Mouse (Mus musculus): Measurements from ENCODE around the gene Cspg4.

Cspg4 gene

GRCm38 (mm10) chr9:56864832-56865231, at the start of gene Cspg4:
TSS of gene Cspg4 (plus strand) at chr9:56865033.
- no peak for DNase-seq (ENCODE audit: low read depth in 2 of 2, low spot score in 2 of 2)

GRCm38 (mm10) chr9:56824900-56825299, 39.9 kb upstream of the Cspg4 start:
- no peak for DNase-seq (ENCODE audit: low read depth in 2 of 2, low spot score in 2 of 2)

GRCm38 (mm10) chr9:56825476-56826213, 39.2 kb upstream of the Cspg4 start:
- no peak for DNase-seq (ENCODE audit: low read depth in 2 of 2, low spot score in 2 of 2)

- DNase-seq (ENCODE audit: low read depth in 2 of 2, low spot score in 2 of 2) = no peak
These were observed 36.7 kb upstream of the Cspg4 start for GRCm38 (mm10) chr9:56828146-56828545.

GRCm38 (mm10) chr9:56828841-56829240, 36.0 kb upstream of the Cspg4 start:
- no peak for DNase-seq (ENCODE audit: low read depth in 2 of 2, low spot score in 2 of 2)

- no peak for DNase-seq (ENCODE audit: low read depth in 2 of 2, low spot score in 2 of 2)
These were observed 34.7 kb upstream of the Cspg4 start for GRCm38 (mm10) chr9:56830162-56830561.

GRCm38 (mm10) chr9:56831904-56832303, 32.9 kb upstream of the Cspg4 start:
- DNase-seq (ENCODE audit: low read depth in 2 of 2, low spot score in 2 of 2) = no peak

- DNase-seq (ENCODE audit: low read depth in 2 of 2, low spot score in 2 of 2) = no peak
These were observed 31.9 kb upstream of the Cspg4 start for GRCm38 (mm10) chr9:56832900-56833299.

- no peak for DNase-seq (ENCODE audit: low read depth in 2 of 2, low spot score in 2 of 2)
These were observed 29.7 kb upstream of the Cspg4 start for GRCm38 (mm10) chr9:56835152-56835551.

- DNase-seq (ENCODE audit: low read depth in 2 of 2, low spot score in 2 of 2) = no peak
These were observed 24.1 kb upstream of the Cspg4 start for GRCm38 (mm10) chr9:56840721-56841120.

GRCm38 (mm10) chr9:56841864-56842263, 23.0 kb upstream of the Cspg4 start:
- DNase-seq (ENCODE audit: low read depth in 2 of 2, low spot score in 2 of 2) = no peak

GRCm38 (mm10) chr9:56842303-56842719, 22.5 kb upstream of the Cspg4 start:
- DNase-seq (ENCODE audit: low read depth in 2 of 2, low spot score in 2 of 2) = no peak

GRCm38 (mm10) chr9:56843679-56844188, 21.1 kb upstream of the Cspg4 start:
- peak in 1 of 2 experiments; percentile 18 for DNase-seq (ENCODE audit: low read depth in 2 of 2, low spot score in 2 of 2)

GRCm38 (mm10) chr9:56844644-56845043, 20.2 kb upstream of the Cspg4 start:
- no peak for DNase-seq (ENCODE audit: low read depth in 2 of 2, low spot score in 2 of 2)

- peak in 1 of 2 experiments; percentile 7 for DNase-seq (ENCODE audit: low read depth in 2 of 2, low spot score in 2 of 2)
These were observed 17.3 kb upstream of the Cspg4 start for GRCm38 (mm10) chr9:56847523-56847922.

- DNase-seq (ENCODE audit: low read depth in 2 of 2, low spot score in 2 of 2) = no peak
These were observed 14.5 kb upstream of the Cspg4 start for GRCm38 (mm10) chr9:56850128-56850904.

GRCm38 (mm10) chr9:56850905-56851252, 14.0 kb upstream of the Cspg4 start:
- DNase-seq (ENCODE audit: low read depth in 2 of 2, low spot score in 2 of 2) = no peak

GRCm38 (mm10) chr9:56851778-56852177, 13.1 kb upstream of the Cspg4 start:
- DNase-seq (ENCODE audit: low read depth in 2 of 2, low spot score in 2 of 2) = no peak

- no peak for DNase-seq (ENCODE audit: low read depth in 2 of 2, low spot score in 2 of 2)
These were observed 7.4 kb upstream of the Cspg4 start for GRCm38 (mm10) chr9:56857463-56857862.

GRCm38 (mm10) chr9:56860035-56860434, 4.8 kb upstream of the Cspg4 start:
- DNase-seq (ENCODE audit: low read depth in 2 of 2, low spot score in 2 of 2) = no peak

- no peak for DNase-seq (ENCODE audit: low read depth in 2 of 2, low spot score in 2 of 2)
These were observed 4.2 kb upstream of the Cspg4 start for GRCm38 (mm10) chr9:56860486-56861269.
